Mouse (Mus musculus) retina, postnatal 1 day (tissue): Measurements from ENCODE around the gene Chmp2b.

Source experiments
- DNase-seq: peaks from one replicate; pipeline ENCODE4 v3.0.0-alpha.2; 2012

Chmp2b gene

GRCm38 (mm10) chr16:65561963-65562863 lies at the start of gene Chmp2b:
Gene Chmp2b, minus strand, starts transcription at chr16:65562726.
- peak; percentile 88 for DNase-seq

- DNase-seq = no peak
Measured at GRCm38 (mm10) chr16:65611678-65612077, 49.2 kb upstream of the Chmp2b start.

GRCm38 (mm10) chr16:65600798-65601197 lies 38.3 kb upstream of the Chmp2b start:
- DNase-seq = no peak

GRCm38 (mm10) chr16:65586111-65586865 lies 23.8 kb upstream of the Chmp2b start:
- no peak for DNase-seq

- DNase-seq = no peak
Measured at GRCm38 (mm10) chr16:65585699-65586098, 23.2 kb upstream of the Chmp2b start.

DNA sequence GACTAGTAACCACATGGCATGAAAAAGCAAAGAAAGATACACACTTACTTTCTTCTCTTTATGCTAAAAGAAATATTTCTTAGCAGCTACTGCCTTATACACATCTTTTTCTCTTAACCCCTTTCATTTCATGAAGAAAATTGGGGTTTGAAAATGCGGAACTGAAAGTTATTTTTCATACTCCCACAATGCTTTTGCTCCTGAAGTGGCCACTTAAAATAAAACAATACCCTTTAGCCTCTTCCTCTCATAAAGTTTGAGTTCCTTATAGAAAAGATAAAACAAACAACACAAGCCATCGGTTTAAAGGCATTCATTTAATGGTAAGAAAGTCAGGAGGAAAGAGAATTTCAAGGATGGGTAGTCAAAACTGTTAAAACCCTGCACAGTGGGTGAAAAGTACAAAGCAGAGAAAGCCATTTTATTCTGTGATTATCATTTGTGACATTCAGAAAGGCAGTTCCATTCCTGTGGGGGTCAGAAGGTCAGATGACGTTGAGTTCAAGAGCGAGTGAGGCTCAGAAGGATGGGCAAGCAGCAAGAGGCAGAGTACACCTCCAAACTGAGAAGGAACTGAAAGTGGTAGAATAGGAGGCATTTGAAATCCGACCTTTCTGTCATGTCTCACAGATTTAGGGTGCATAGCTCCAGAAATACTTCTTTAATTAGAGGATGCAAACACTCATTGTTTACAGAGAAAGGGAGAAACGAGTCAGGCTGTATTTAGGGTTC lies 14.9 kb upstream of the Chmp2b start:
- DNase-seq = no peak

DNA sequence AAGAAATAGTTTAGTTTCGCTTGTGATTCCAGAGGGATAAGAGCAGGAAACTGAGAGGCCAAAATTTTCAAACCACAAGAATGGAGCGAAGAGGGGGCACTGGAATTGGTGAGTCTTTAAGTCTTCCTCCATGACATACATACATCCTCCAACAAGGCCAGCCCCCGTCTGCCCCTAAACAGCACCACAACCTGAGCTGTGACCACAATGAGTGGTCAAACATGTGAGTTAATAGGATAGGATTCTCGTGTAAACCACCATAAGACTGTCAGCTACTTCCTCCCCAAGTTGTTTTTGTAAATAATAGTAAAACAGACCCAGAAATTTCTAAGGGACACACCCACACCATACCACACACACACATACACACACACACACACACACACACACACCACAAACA lies 6.3 kb upstream of the Chmp2b start:
- DNase-seq = no peak

GRCm38 (mm10) chr16:65564951-65565350 lies 2.4 kb upstream of the Chmp2b start:
- no peak for DNase-seq

DNA sequence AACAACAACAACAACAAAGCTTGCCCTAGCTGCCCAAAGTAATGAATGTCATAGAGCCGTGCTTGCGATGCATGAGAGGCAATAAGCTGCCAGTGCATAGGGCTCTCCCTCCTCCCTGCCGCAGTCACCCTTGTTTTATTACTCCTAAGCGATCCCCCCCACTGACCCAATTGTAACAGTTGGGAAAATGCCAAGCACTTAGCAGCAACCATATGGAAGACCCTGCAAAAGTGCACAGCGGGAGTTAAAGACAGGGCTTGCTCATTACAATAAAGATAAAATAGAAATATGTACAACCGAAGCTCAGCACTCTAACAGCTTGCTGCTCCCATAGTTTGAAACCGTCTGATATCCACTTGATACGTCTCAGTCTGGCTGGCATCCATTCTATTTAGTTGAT lies 1.8 kb upstream of the Chmp2b start:
- peak; percentile 67 for DNase-seq

DNA sequence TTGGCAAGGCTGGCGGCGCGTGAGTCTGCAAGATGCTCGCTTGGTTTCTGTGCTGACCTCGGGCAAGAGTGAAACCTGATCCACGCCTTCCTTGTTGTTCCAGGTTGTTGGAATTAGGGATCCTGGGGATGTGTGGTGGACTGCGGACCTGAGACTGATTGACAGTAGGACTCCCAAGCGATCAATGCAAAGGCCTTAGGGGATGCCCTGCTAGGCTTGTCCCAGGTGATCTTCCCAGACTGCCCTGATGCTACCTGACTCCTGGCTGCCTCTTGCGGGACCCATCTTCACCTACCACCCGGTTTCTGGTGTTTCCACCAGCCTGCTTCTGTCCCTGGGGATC lies 309 bp upstream of the Chmp2b start:
- DNase-seq = no peak

DNA sequence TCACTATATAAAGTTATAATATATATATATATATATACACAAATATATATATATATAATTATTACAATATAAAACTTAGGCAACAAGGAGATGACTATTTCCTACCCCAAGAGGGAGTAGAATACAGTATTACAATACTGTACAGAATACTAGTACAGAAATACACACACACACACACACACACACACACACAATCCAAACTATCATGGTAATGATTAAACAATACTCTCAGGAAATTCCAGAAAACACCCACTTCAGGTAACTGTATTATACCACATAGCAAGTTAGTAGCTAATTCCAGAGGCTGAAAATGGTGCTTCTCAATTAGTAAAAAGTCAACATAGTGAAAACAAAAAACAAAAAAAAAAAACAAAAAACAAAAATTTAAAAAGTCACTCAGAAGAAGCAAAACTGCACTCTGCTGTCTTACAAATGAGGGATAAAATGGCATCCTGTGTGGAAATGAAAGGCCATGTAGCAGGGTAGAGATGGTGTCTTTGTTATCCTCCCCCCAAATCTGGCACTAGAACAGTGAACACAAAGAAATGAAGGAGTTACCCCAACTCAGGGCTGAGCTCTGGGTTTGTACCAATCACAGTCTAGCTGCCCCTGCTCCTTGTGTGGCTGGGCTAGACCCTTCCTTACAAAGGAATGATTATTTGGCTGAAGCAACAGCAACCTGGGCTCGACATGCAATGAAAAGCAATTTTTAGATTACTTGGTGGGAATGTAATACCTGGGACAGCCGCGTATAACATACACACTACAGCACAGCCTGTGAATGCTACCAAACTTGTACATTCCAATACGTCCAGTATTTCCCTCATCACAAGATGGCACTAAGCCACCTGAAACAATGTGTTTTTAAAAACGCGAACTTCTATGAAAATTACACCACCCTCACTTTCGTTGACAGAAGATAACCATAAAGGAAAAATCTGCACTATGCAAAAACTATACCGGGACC lies 1.2 kb downstream of the Chmp2b start:
- peak; percentile 23 for DNase-seq

DNA sequence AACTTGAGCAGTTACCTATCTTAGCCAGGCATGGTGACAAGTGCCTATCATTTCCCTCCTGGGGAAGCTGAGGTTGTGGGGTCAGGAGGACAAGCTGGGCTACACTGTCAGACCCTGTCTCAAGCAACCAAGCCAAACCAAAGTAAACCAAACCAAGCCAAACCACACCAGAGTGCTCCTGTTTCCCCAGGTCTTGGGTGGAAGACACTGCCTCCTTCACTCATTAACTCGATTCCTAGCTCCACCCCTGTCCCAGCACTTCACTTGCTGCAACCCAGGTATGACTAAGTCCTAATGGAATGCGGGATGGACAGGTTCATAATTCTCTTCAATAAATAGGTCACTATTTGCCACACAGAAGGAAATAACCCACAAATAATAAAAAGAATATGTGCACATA lies 2.9 kb downstream of the Chmp2b start:
- DNase-seq = no peak

DNA sequence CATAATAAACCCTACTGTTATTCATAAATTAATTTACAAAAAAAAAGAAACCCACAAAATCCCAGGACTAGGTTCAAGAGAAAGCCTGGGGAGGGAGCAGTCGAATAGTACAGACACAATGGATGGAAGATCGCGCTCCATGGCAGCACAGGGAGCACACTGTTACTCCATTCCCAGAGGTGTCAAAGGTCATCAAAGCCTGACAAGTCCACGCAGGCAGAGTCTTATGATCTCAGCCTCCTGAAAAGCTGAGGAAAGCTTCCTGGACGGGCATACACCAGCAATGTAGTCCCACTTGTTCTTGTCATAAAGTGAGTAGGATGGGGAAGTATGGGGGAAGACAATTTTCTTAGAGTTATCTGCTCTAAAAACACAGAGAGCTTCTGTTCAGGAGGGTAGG lies 5.2 kb downstream of the Chmp2b start:
- DNase-seq = no peak

GRCm38 (mm10) chr16:65554267-65554666 lies 8.3 kb downstream of the Chmp2b start:
- no peak for DNase-seq

- no peak for DNase-seq
Measured at GRCm38 (mm10) chr16:65550814-65551213, 11.7 kb downstream of the Chmp2b start.

DNA sequence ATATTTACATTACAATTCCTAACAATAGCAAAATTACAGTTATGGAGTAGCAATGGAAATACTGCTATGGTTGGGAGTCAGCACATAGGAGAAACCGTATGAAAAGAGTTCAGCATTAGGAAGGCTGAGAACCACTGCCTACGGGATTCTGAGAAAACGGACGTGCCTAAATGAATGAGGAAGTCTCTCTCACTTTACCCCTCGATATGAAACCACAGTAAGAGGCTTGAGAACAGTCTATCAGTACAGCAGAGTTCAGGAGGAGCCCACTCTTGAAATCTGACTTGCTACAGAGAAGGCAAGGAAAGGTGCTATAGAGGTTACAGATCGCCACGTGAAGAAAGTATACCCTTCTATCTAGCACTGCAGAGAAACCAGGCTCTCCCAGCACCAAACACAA lies 13.6 kb downstream of the Chmp2b start:
- no peak for DNase-seq

DNA sequence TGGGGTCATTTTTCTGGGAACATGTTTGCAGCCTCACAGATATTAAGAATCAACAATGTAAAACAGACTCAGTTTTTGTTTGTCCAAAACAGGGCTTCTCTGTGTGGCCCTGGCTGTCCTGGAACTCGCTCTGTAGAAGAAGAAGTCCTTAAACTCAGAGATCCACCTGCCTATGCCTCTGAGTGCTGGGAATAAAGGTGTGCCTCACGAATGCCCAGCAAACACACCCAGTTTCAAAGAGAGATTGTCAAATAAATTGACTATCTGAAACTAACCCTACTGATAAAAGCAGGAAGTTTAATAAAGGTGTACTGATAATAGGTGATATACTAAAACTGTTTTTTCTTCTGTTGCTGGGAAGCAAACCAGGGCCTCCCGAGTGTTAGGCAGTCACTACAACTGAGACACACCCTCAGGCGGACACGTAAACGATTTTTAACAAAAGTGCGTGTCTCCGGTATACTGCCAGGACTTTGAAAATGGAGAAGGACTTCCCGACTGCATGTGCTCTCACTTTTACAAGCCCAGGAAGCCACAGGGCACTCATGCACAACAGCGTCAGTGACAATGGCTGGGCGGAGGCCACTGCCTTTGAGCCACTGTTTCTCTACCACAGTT lies 18.7 kb downstream of the Chmp2b start:
- no peak for DNase-seq

- peak; percentile 66 for DNase-seq
Measured at GRCm38 (mm10) chr16:65533315-65533999, 29.1 kb downstream of the Chmp2b start.

DNA sequence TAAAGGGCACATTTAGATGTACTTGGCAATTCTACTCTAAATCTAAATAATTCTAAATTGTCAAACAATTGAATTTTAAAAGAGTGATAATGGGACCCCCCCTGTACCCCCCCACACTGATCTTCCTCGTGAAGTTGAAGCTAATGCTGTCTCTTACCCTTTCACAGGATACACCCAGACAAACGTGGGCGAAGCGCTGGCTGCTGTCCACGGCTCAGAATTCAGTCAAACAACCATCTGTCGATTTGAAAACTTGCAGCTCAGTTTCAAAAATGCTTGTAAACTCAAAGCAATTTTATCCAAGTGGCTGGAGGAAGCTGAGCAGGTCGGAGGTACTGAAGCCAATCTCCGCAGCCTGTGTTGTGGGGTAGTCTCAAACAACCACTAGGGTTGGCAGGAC lies 30.9 kb downstream of the Chmp2b start:
- DNase-seq = no peak

DNA sequence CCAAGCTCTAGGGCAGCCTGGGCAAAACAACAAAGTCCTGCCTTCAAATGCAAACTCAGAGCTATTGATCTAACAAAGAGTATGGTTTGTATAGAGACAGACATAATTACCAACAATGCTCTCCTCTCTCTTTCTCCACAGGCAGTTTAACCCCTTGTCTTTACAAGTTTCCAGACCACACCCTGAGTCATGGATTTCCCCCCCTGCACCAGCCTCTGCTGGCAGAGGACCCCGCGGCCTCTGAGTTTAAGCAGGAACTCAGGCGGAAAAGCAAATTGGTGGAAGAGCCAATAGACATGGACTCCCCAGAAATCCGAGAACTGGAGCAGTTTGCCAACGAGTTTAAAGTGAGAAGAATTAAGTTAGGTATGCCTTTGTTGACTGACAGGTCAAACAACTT lies 32.9 kb downstream of the Chmp2b start:
- peak; percentile 48 for DNase-seq

DNA sequence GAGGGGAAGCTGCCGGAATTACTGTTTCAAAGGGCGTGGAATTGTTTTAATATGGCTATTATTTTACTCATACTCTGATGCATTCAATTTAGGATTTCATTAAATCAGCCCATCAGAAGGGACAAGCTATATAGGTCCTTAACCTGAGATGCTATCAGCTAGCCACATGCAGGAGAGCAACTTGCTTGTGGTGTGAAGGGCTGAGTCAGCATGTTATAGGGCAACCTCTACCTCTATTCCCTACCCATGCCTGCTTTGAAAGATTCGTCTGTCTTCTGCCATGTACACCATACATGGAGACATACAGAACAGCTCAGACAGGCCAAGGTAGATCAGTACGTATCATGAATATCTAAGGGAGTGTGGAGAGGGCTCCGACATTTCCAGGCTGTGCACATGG lies 35.8 kb downstream of the Chmp2b start:
- DNase-seq = no peak
